Mouse (Mus musculus): ENCODE measurements around the gene Gif. TPM values are rescaled to one million over a fixed set of nuclear protein-coding genes. Genes with fewer than 3 reads are reported as not detected.

Gene Gif
- not detected in 2 replicates for polyA plus RNA-seq (2014; fragmentation: Nextera tagmentation; extraction: Ambion mirVana)

DNA sequence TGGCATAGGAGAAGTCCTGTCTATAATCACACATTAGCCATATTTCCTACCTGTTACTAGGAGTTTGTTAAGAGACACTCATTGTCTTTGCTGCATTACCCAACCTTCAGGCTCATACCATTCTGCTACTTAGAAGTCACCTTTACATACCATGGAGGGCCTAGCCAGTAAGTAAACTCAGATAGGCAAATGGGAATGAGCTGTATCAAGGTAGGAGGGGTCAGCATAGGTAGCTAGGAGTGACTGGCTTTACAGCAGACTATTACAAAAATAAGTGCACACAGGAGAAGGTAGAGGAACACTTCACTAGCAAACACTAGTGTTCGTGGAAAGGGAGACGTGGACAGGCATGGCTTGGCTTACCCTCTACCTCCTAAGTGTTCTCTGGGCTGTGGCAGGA, at the start of gene Gif:
TSS of gene Gif (plus strand) at position 257 of the 400 bp plus-strand sequence.
- H3K4me2 ChIP-seq (replicated peaks; ENCODE audit: low read depth, low read length) = no peak within 1 kb of the TSS
- H3K27ac ChIP-seq (ENCODE audit: low read depth, low read length) = no peak within 1 kb of the TSS
- no peak for DNase-seq (ENCODE audit: low spot score)
- H3K9me3 ChIP-seq (ENCODE audit: control insufficient read depth, low read length) = no peaks in the 10 kb centered on the region
- H3K4me1 ChIP-seq (replicated peaks; ENCODE audit: control insufficient read depth, insufficient read depth, low read length) = no peaks in the 10 kb centered on the region
- ATAC-seq (ENCODE audit: low FRiP score) = no peak
- 86% methylated on average over 2 of the region's 2 CpGs for WGBS
- H3K27me3 ChIP-seq (ENCODE audit: control insufficient read depth, insufficient read depth, low read length) = no peaks in the 10 kb centered on the region
- no peak within 1 kb of the TSS for H3K9ac ChIP-seq (ENCODE audit: low read depth, low read length)
- H3K36me3 ChIP-seq (ENCODE audit: control insufficient read depth, insufficient read depth, low read length) = no peaks in the 10 kb centered on the region
- no peak within 1 kb of the TSS for H3K4me3 ChIP-seq (ENCODE audit: low read depth, low read length)

DNA sequence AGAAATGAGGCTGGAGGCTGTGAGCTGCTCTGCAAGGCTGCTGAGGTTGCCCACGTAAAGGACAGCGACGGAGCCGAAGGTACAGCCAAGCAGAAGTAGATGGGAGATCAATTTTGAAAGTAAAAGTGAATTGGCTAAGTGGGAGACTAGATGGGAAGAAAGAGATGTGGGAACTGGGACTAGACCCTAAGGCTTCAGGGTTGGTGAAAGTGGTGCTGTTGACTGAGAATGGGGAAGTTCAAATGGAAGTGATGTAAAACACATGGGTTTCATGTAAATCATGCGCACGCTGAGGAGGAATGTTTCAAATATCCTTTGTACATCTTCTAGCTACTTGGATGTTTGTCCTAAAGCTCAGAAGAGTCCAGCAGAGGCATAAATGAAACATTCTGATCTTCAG, 49.0 kb upstream of the Gif start:
- ATAC-seq (ENCODE audit: low FRiP score) = no peak

DNA sequence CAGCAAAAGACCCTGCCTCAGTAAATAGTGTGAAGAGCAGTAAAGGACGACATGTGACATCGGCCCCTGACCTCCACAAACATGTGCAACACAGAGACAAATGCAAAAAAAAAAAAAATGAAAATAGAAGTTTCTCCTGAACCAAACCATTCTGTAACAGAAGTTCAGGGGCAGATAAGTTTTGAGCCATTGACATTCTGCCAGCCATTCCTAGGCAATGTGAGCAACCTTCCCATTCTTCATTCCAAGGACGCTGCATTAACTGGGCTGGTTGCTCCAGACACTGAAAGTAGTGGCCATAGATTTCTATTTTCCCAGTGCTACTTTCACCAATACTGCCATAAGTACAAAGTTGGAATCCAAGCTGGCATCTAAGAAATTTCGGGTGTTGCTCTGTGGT, 34.9 kb upstream of the Gif start:
- H3K4me3 ChIP-seq (ENCODE audit: low read depth, low read length) = no peak overlapping the region
- DNase-seq (ENCODE audit: low spot score) = no peak
- ATAC-seq (ENCODE audit: low FRiP score) = no peak

More for the DNA sequence above, 49.0 kb upstream of the Gif start:
- H3K36me3 ChIP-seq (ENCODE audit: control insufficient read depth, insufficient read depth, low read length) = no peaks in the 10 kb centered on the region
- no peak overlapping the region for H3K4me3 ChIP-seq (ENCODE audit: low read depth, low read length)
- 89% methylated on average over 6 of the region's 6 CpGs for WGBS
- no peaks in the 10 kb centered on the region for H3K27me3 ChIP-seq (ENCODE audit: control insufficient read depth, insufficient read depth, low read length)
- H3K9me3 ChIP-seq (ENCODE audit: control insufficient read depth, low read length) = no peaks in the 10 kb centered on the region
- H3K4me1 ChIP-seq (replicated peaks; ENCODE audit: control insufficient read depth, insufficient read depth, low read length) = no peaks in the 10 kb centered on the region
- H3K4me2 ChIP-seq (replicated peaks; ENCODE audit: low read depth, low read length) = no peak overlapping the region
- no peak overlapping the region for H3K27ac ChIP-seq (ENCODE audit: low read depth, low read length)
- no peak overlapping the region for H3K9ac ChIP-seq (ENCODE audit: low read depth, low read length)
- DNase-seq (ENCODE audit: low spot score) = no peak

DNA sequence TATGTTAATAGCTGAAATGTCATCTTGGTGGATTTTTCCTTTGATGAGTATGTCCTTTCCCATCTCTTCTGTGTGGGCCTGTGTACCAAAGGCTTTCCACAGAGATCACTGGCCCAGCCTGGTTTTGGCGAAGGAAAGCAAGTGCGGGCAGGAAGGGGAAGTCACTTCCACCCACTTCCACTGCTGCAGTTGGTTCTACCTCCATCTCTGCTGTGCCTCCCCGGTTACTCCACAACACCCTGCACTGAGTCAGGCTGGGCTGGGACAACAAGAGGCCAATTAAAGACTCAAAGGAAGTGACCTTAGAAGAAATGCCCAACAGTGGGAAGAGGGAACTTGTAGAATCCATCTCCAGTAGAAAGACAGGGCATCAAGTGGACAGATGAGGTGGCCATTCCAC, 27.3 kb upstream of the Gif start:
- no peak overlapping the region for H3K27ac ChIP-seq (ENCODE audit: low read depth, low read length)
- no peak overlapping the region for H3K4me2 ChIP-seq (replicated peaks; ENCODE audit: low read depth, low read length)
- H3K36me3 ChIP-seq (ENCODE audit: control insufficient read depth, insufficient read depth, low read length) = no peaks in the 10 kb centered on the region
- H3K9me3 ChIP-seq (ENCODE audit: control insufficient read depth, low read length) = no peaks in the 10 kb centered on the region
- DNase-seq (ENCODE audit: low spot score) = no peak
- H3K4me3 ChIP-seq (ENCODE audit: low read depth, low read length) = no peak overlapping the region
- WGBS = 93% methylated on average over 3 of the region's 3 CpGs
- no peaks in the 10 kb centered on the region for H3K4me1 ChIP-seq (replicated peaks; ENCODE audit: control insufficient read depth, insufficient read depth, low read length)
- no peak for ATAC-seq (ENCODE audit: low FRiP score)
- no peak overlapping the region for H3K9ac ChIP-seq (ENCODE audit: low read depth, low read length)
- H3K27me3 ChIP-seq (ENCODE audit: control insufficient read depth, insufficient read depth, low read length) = no peaks in the 10 kb centered on the region

More for the DNA sequence above, 34.9 kb upstream of the Gif start:
- Histone ChIP-seq H3K4me1 (replicated peaks; ENCODE audit: control insufficient read depth, insufficient read depth, low read length) (no peaks in the 10 kb centered on the region), H3K27me3 (ENCODE audit: control insufficient read depth, insufficient read depth, low read length) (no peaks in the 10 kb centered on the region), H3K9ac (ENCODE audit: low read depth, low read length) (no peak overlapping the region), H3K27ac (ENCODE audit: low read depth, low read length) (no peak overlapping the region), H3K36me3 (ENCODE audit: control insufficient read depth, insufficient read depth, low read length) (no peaks in the 10 kb centered on the region), H3K9me3 (ENCODE audit: control insufficient read depth, low read length) (no peaks in the 10 kb centered on the region), H3K4me2 (replicated peaks; ENCODE audit: low read depth, low read length) (no peak overlapping the region)
- WGBS = 88% methylated on average over 4 of the region's 4 CpGs

DNA sequence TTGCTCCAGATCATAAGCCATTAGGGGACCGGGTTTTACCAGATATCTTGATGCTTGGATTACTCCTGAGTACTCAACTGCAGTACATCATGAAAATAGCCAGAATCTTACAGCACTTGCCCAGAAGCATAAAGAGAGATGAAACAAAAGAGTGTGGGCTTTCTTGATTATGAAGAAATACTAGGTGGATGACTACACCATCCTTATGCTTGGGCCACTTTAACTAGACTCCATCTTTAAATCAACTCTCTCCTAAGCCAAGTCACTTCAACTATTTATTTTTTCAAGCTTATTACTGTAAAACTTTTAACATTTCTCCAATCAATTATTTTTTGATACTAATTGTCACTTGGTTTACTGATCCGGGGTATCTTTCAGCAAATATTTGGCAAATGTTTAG, 23.5 kb upstream of the Gif start:
- ATAC-seq (ENCODE audit: low FRiP score) = no peak

DNA sequence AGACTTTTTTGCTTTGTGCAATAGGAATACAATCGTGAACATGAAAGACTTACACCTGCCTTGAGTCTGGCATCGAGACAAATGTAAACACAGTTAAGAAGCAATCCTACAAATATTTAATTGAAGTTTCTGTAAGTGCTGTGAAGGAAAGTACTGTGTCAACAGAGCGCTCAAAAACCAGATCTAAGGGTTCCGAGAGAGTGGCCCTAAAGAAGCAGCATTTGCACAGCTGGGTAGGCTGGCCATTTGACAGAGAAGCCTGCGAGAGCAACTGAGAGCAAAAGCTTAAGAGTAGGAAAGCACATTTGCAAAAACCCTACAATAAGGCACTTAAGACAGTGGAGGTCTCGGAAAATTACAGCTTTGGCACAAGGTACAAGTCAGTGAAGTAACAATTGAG, 23.1 kb upstream of the Gif start:
- ATAC-seq (ENCODE audit: low FRiP score) (no peak), DNase-seq (ENCODE audit: low spot score) (no peak)
- 85% methylated on average over 6 of the region's 6 CpGs for WGBS
- no peak overlapping the region for H3K9ac ChIP-seq (ENCODE audit: low read depth, low read length)
- no peaks in the 10 kb centered on the region for H3K9me3 ChIP-seq (ENCODE audit: control insufficient read depth, low read length)
- no peaks in the 10 kb centered on the region for H3K4me1 ChIP-seq (replicated peaks; ENCODE audit: control insufficient read depth, insufficient read depth, low read length)
- H3K4me3 ChIP-seq (ENCODE audit: low read depth, low read length) = no peak overlapping the region
- H3K4me2 ChIP-seq (replicated peaks; ENCODE audit: low read depth, low read length) = no peak overlapping the region
- H3K36me3 ChIP-seq (ENCODE audit: control insufficient read depth, insufficient read depth, low read length) = no peaks in the 10 kb centered on the region
- H3K27ac ChIP-seq (ENCODE audit: low read depth, low read length) = no peak overlapping the region
- no peaks in the 10 kb centered on the region for H3K27me3 ChIP-seq (ENCODE audit: control insufficient read depth, insufficient read depth, low read length)

More for the DNA sequence above, 23.5 kb upstream of the Gif start:
- Histone ChIP-seq H3K4me3 (ENCODE audit: low read depth, low read length) (no peak overlapping the region), H3K27ac (ENCODE audit: low read depth, low read length) (no peak overlapping the region), H3K27me3 (ENCODE audit: control insufficient read depth, insufficient read depth, low read length) (no peaks in the 10 kb centered on the region), H3K9me3 (ENCODE audit: control insufficient read depth, low read length) (no peaks in the 10 kb centered on the region), H3K36me3 (ENCODE audit: control insufficient read depth, insufficient read depth, low read length) (no peaks in the 10 kb centered on the region), H3K9ac (ENCODE audit: low read depth, low read length) (no peak overlapping the region), H3K4me2 (replicated peaks; ENCODE audit: low read depth, low read length) (no peak overlapping the region), H3K4me1 (replicated peaks; ENCODE audit: control insufficient read depth, insufficient read depth, low read length) (no peaks in the 10 kb centered on the region)
- WGBS = 83% methylated on average over 2 of the region's 2 CpGs
- DNase-seq (ENCODE audit: low spot score) = no peak

DNA sequence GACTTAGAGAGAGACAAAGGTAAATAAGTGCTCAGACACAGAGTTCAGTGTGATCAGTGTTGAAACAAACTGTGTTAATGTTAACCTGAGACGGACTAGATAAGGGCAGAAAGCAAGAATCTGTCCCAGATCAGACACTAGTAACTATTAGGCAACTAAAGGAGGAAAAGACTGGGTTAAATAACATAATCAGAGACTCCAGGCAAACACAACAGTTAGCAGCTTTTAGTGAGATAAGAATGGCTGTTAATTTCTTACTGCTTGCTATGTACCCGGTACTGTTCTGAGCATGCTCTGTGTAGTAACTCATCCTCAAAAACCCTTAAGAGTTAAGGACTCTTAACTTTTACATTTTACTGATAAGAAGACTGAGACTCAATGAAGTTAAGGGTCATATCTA, 21.4 kb upstream of the Gif start:
- H3K4me2 ChIP-seq (replicated peaks; ENCODE audit: low read depth, low read length) = no peak overlapping the region
- WGBS = 86% methylated on average over 2 of the region's 2 CpGs
- H3K27me3 ChIP-seq (ENCODE audit: control insufficient read depth, insufficient read depth, low read length) = no peaks in the 10 kb centered on the region
- no peak overlapping the region for H3K9ac ChIP-seq (ENCODE audit: low read depth, low read length)
- no peaks in the 10 kb centered on the region for H3K9me3 ChIP-seq (ENCODE audit: control insufficient read depth, low read length)
- H3K4me3 ChIP-seq (ENCODE audit: low read depth, low read length) = no peak overlapping the region
- no peaks in the 10 kb centered on the region for H3K4me1 ChIP-seq (replicated peaks; ENCODE audit: control insufficient read depth, insufficient read depth, low read length)
- H3K36me3 ChIP-seq (ENCODE audit: control insufficient read depth, insufficient read depth, low read length) = no peaks in the 10 kb centered on the region
- ATAC-seq (ENCODE audit: low FRiP score) (no peak), DNase-seq (ENCODE audit: low spot score) (no peak)
- H3K27ac ChIP-seq (ENCODE audit: low read depth, low read length) = no peak overlapping the region

DNA sequence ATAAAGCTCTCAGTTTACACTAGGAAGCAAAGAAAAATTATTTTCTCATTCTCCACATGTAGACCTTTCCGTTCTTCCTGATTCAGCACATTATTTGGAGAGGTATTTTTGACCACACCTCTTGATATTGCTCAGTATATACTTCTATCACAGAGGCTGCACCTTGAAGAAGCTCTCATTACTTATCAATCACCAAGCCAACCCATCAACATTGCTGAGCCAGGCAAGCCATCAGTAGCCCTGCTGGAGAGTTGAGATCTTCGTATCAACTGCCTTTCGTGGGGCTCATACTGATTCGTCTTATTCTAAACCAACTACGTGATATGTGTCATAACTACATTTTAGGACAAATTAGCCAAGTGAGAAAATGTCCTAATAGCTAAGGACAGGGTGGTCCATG, 20.1 kb upstream of the Gif start:
- 93% methylated on average over 5 of the region's 5 CpGs for WGBS
- no peak for DNase-seq (ENCODE audit: low spot score)

DNA sequence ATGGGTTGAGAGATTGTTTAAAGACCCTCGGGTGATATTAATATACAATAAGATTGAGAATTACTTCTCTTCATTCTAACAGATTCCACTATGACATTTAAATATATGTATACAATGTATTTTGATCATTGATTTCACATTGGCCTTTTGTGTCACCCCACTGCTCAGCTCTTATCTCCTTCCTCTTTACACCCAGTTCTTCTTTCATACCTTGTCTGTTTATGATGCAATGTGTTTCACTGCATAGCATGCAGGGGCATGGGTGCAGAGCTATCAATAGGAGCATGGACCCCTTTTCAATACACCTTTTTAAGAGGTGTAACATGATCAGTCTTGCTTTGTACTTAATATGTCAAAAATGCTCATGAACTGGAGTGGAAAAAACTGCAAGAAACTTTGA, 17.1 kb upstream of the Gif start:
- Histone ChIP-seq H3K4me3 (ENCODE audit: low read depth, low read length) (no peak overlapping the region), H3K4me2 (replicated peaks; ENCODE audit: low read depth, low read length) (no peak overlapping the region), H3K36me3 (ENCODE audit: control insufficient read depth, insufficient read depth, low read length) (no peaks in the 10 kb centered on the region), H3K27me3 (ENCODE audit: control insufficient read depth, insufficient read depth, low read length) (no peaks in the 10 kb centered on the region), H3K27ac (ENCODE audit: low read depth, low read length) (no peak overlapping the region), H3K9me3 (ENCODE audit: control insufficient read depth, low read length) (no peaks in the 10 kb centered on the region), H3K9ac (ENCODE audit: low read depth, low read length) (no peak overlapping the region), H3K4me1 (replicated peaks; ENCODE audit: control insufficient read depth, insufficient read depth, low read length) (no peaks in the 10 kb centered on the region)
- no peak for ATAC-seq (ENCODE audit: low FRiP score)
- 90% methylated on average over 1 of the region's 1 CpGs for WGBS
- no peak for DNase-seq (ENCODE audit: low spot score)

More for the DNA sequence above, 20.1 kb upstream of the Gif start:
- no peak for ATAC-seq (ENCODE audit: low FRiP score)
- Histone ChIP-seq H3K9me3 (ENCODE audit: control insufficient read depth, low read length) (no peaks in the 10 kb centered on the region), H3K27ac (ENCODE audit: low read depth, low read length) (no peak overlapping the region), H3K27me3 (ENCODE audit: control insufficient read depth, insufficient read depth, low read length) (no peaks in the 10 kb centered on the region), H3K4me2 (replicated peaks; ENCODE audit: low read depth, low read length) (no peak overlapping the region), H3K4me1 (replicated peaks; ENCODE audit: control insufficient read depth, insufficient read depth, low read length) (no peaks in the 10 kb centered on the region), H3K4me3 (ENCODE audit: low read depth, low read length) (no peak overlapping the region), H3K36me3 (ENCODE audit: control insufficient read depth, insufficient read depth, low read length) (no peaks in the 10 kb centered on the region), H3K9ac (ENCODE audit: low read depth, low read length) (no peak overlapping the region)

All from hindbrain, embryonic 11.5 days (tissue).